8 mouse cellular contexts compared by ENCODE assay signal in the genomic region with DNA sequence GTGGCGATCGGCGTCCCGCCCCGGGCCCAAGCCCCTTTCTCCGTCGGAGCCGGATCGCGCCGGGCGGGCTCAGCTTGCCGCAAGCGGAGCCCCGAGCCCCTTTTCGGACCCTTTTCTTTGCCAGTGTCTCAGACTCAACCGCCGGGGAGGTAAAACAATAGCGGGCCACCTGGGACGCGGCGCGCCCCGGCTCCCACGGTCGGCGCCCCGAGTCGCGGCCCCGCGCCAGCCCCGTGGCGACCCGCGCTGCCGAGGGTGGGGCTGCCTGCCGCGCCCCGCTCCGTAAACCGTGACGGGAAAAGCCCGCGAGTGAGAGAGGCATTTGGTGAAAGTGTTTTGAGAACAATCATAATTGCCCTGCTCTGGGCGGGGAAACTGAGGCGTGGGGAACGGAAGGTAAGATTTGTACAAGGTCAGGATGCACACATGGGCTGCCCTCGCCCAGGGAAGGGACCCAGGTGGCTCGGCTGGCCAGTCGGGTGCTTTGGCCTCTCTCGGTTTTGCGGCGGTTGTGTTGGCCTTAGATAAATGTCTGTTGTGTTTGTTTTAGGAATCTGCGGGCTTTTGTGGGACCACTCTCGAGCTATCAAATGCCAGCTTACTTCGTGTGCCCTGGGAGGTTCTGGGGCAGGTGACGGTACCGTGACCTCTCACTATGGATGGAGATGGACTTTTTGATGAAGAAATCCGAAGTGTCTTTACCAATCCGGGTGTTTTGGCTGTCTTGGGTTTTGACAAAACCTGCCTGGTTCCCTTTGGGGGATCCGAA. TPM values are rescaled to one million over a fixed set of nuclear protein-coding genes. Genes with fewer than 3 reads are reported as not detected.
DNase-seq lines count a peak whose midpoint lies in the region; ATAC-seq and TF ChIP-seq lines count a peak whose summit lies in the region.

No protein-coding gene starts in this region.

- TF ChIP-seq CTCF in G1E (IDR thresholded peaks at IDR 0.05; ENCODE audit: low read depth, low read length): no peak

- peaks cover 47% of the 10 kb centered on the region for H3K4me1 ChIP-seq in kidney, embryonic 15.5 days
- peaks cover 93% of the 10 kb centered on the region for H3K4me1 ChIP-seq in G1E (ENCODE audit: insufficient read depth, low read depth, low read length)
- H3K4me1 ChIP-seq in forebrain, embryonic 12.5 days: peaks cover 48% of the 10 kb centered on the region
- H3K4me1 ChIP-seq in limb, embryonic 12.5 days (replicated peaks): peaks cover 53% of the 10 kb centered on the region
- H3K4me1 ChIP-seq in neural tube, embryonic 14.5 days (ENCODE audit: control insufficient read depth, insufficient read depth, low read length): peaks cover 40% of the 10 kb centered on the region

- H3K36me3 ChIP-seq in kidney, embryonic 15.5 days: no peaks in the 10 kb centered on the region
- peaks cover 45% of the 10 kb centered on the region for H3K36me3 ChIP-seq in G1E (replicated peaks)
- no peaks in the 10 kb centered on the region for H3K36me3 ChIP-seq in forebrain, embryonic 12.5 days (replicated peaks)
- 0 out of 2 replicates have a peak, but pooled peaks cover 2% of the 10 kb centered on the region for H3K36me3 ChIP-seq in limb, embryonic 12.5 days
- H3K36me3 ChIP-seq in neural tube, embryonic 14.5 days (ENCODE audit: control insufficient read depth, insufficient read depth, low read length): no peaks in the 10 kb centered on the region

- H3K27me3 ChIP-seq in kidney, embryonic 15.5 days: no peaks in the 10 kb centered on the region
- no peaks in the 10 kb centered on the region for H3K27me3 ChIP-seq in G1E (ENCODE audit: insufficient read depth, low read length)
- H3K27me3 ChIP-seq in forebrain, embryonic 12.5 days: peaks cover 25% of the 10 kb centered on the region
- no peaks in the 10 kb centered on the region for H3K27me3 ChIP-seq in limb, embryonic 12.5 days
- no peaks in the 10 kb centered on the region for H3K27me3 ChIP-seq in neural tube, embryonic 14.5 days (ENCODE audit: control insufficient read depth, insufficient read depth, low read length)

- under 1% methylated on average over 48 of the region's 62 CpGs for WGBS in kidney, embryonic 15.5 days
- WGBS in forebrain, embryonic 12.5 days: 0% methylated on average over 46 of the region's 62 CpGs
- WGBS in limb, embryonic 12.5 days: under 1% methylated on average over 62 of the region's 62 CpGs
- under 1% methylated on average over 54 of the region's 62 CpGs for WGBS in neural tube, embryonic 14.5 days

- no peaks in the 10 kb centered on the region for H3K9me3 ChIP-seq in kidney, embryonic 15.5 days (replicated peaks)
- no peaks in the 10 kb centered on the region for H3K9me3 ChIP-seq in G1E (replicated peaks)
- no peaks in the 10 kb centered on the region for H3K9me3 ChIP-seq in forebrain, embryonic 12.5 days
- H3K9me3 ChIP-seq in limb, embryonic 12.5 days: no peaks in the 10 kb centered on the region
- no peaks in the 10 kb centered on the region for H3K9me3 ChIP-seq in neural tube, embryonic 14.5 days (ENCODE audit: control insufficient read depth, low read length)

- DNase-seq in kidney, adult 9 months: no peak
- DNase-seq in G1E (ENCODE audit: low spot score): no peak
- DNase-seq in embryo, embryonic 11 days: no peak
- no peak for DNase-seq in frontal cortex, postnatal 36 days (ENCODE audit: low spot score in 2 of 2)

- ATAC-seq in kidney, embryonic 15.5 days (replicated peaks; ENCODE audit: low FRiP score): peak; percentile 31
- no peak for ATAC-seq in G1E (ENCODE audit: extremely low read depth, insufficient number of reproducible peaks, low FRiP score, poor library complexity, severe bottlenecking)
- peak; percentile 41 for ATAC-seq in forebrain, embryonic 12.5 days (ENCODE audit: low FRiP score)
- ATAC-seq in limb, embryonic 12.5 days (ENCODE audit: insufficient number of reproducible peaks, insufficient read depth, low FRiP score, low TSS enrichment, low read depth): no peak; the same call in 1 of the 2 replicates
- ATAC-seq in neural tube, embryonic 14.5 days (ENCODE audit: low read depth): peak; percentile 50

- peak overlapping the region; percentile 69 for H3K9ac ChIP-seq in kidney, embryonic 15.5 days
- H3K9ac ChIP-seq in forebrain, embryonic 12.5 days: peak overlapping the region; percentile 69
- peak overlapping the region; percentile 92 for H3K9ac ChIP-seq in limb, embryonic 12.5 days (replicated peaks)
- H3K9ac ChIP-seq in neural tube, embryonic 14.5 days (replicated peaks; ENCODE audit: low read depth, low read length): peak overlapping the region; percentile 94

- H3K4me2 ChIP-seq in kidney, embryonic 15.5 days: peak overlapping the region; percentile 94
- peak overlapping the region; percentile 97 for H3K4me2 ChIP-seq in forebrain, embryonic 12.5 days
- peak overlapping the region; percentile 88 for H3K4me2 ChIP-seq in limb, embryonic 12.5 days
- peak overlapping the region; percentile 54 for H3K4me2 ChIP-seq in neural tube, embryonic 14.5 days (ENCODE audit: low read depth, low read length)

- no peak overlapping the region for H3K27ac ChIP-seq in kidney, embryonic 15.5 days
- peak overlapping the region; percentile 56; the same call in 1 of the 2 replicates for H3K27ac ChIP-seq in forebrain, embryonic 12.5 days
- peak overlapping the region; percentile 85 for H3K27ac ChIP-seq in limb, embryonic 12.5 days
- peak overlapping the region; percentile 83 for H3K27ac ChIP-seq in neural tube, embryonic 14.5 days (ENCODE audit: low read depth, low read length)

- peak overlapping the region; percentile 71 for H3K4me3 ChIP-seq in kidney, embryonic 15.5 days (replicated peaks)
- H3K4me3 ChIP-seq in G1E (ENCODE audit: low read depth, low read length): peak overlapping the region; percentile 77
- peak overlapping the region; percentile 60 for H3K4me3 ChIP-seq in forebrain, embryonic 12.5 days (replicated peaks)
- H3K4me3 ChIP-seq in limb, embryonic 12.5 days (replicated peaks): peak overlapping the region; percentile 86
- peak overlapping the region; percentile 95 for H3K4me3 ChIP-seq in neural tube, embryonic 14.5 days (ENCODE audit: low read depth, low read length)

RNA-seq across cellular contexts. Expression of a gene that starts 0.6 kb away (rescaled TPM):
- polyA plus RNA-seq in kidney, embryonic 15.5 days (2015; fragmentation: Nextera tagmentation; extraction: Ambion mirVana): 24.3 and 25.4 TPM in 2 replicates
- total RNA-seq in G1E (2014; fragmentation: Nextera tagmentation) (29.4 and 33.0 TPM in 2 replicates), G1E (2017) (16.1 and 19.1 TPM in 2 replicates)
- polyA plus RNA-seq in G1E (2012): 9.4 and 14.6 TPM in 2 replicates
- polyA plus RNA-seq in forebrain, embryonic 12.5 days (2016; fragmentation: Nextera tagmentation; extraction: Ambion mirVana): 27.8 and 29.0 TPM in 2 replicates
- 95.2 and 104 TPM in 2 replicates for polyA plus RNA-seq in limb, embryonic 12.5 days (2016; fragmentation: Nextera tagmentation; extraction: Ambion mirVana)
- 58.8 and 66.4 TPM in 2 replicates for polyA plus RNA-seq in neural tube, embryonic 14.5 days (2014; fragmentation: Nextera tagmentation; extraction: Ambion mirVana)

Comparison
In these comparisons a context has a peak if more than half of its experiments do, and no peak if none do; other contexts are left out.
1. ATAC-seq: peak in kidney, embryonic 15.5 days (single experiment), forebrain, embryonic 12.5 days (single experiment) and neural tube, embryonic 14.5 days (single experiment); none in G1E (single experiment) and limb, embryonic 12.5 days (single experiment).
2. Peak in every context shown above with its lines, with median percentiles within 50 percentile points of each other: H3K4me2 ChIP-seq, H3K4me3 ChIP-seq and H3K9ac ChIP-seq.